Mouse (Mus musculus) Patski (cell line): ENCODE results near the gene Vamp1. TPM values are rescaled to one million over a fixed set of nuclear protein-coding genes. Genes with fewer than 3 reads are reported as not detected.

ENCODE experiments used
- ATAC-seq: fragments of 100-300 bp; one replicate; pipeline ENCODE4 v1.8.0; 2021
- CTCF ChIA-PET: fragments of 350-600 bp; sonication (Branson Sonifier 250); formaldehyde crosslinking; loops from one replicate; lab custom pipeline; 2022; ENCODE audit warnings: inconsistent platforms; lab: Charles Lee
- POLR2A ChIA-PET: fragments of 350-600 bp; sonication (Branson Sonifier 250); formaldehyde crosslinking; loops from one replicate; lab custom pipeline; 2022; ENCODE audit warnings: antibody characterized with exemption, inconsistent platforms; lab: Charles Lee
- DNase-seq: peaks from one replicate; pipeline ENCODE4 v3.0.0-alpha.2; 2011; ENCODE audit warnings: low read depth, low spot score
- H3K27me3 ChIP-seq: fragments of 371-371 bp; one replicate; pipeline ENCODE4 v1.5.1; 2021
- CTCF ChIP-seq: fragments of 100-300 bp; IDR thresholded peaks from one replicate; pipeline ENCODE4 v1.5.1; 2021
- in situ Hi-C: fragments of 300-500 bp; cut with MboI; formaldehyde crosslinking; loops from 3 replicates; pipeline ENCODE4 v1.11.1; 2018; ENCODE audit warnings: low pct_unique_long_range_greater_than_20kb, mixed read lengths
- polyA plus RNA-seq: library from polyadenylated mRNA; unstranded; gene quantifications from one replicate; pipeline ENCODE4 v1.2.3, GENCODE M21; 2021

Gene Vamp1
- 7.5 TPM for polyA plus RNA-seq

GRCm38 (mm10) chr6:125215148-125215954 lies at the start of gene Vamp1:
Gene Vamp1, plus strand, starts transcription at chr6:125215551.
- TF ChIP-seq CTCF, result no peak
- ChIA-PET POLR2A (interaction anchor here (1.6 kb wide), 1 partner anchor 17 kb away, joined by 4 read pairs; the partner anchor contains the start of gene Tapbpl), CTCF (interaction anchor here (1.1 to 2.1 kb wide), 5 partner anchors 10 to 60 kb away, joined by 3 to 10 read pairs (median 6); no protein-coding TSS in a partner anchor)
- DNase-seq (peak; percentile 97), ATAC-seq (peak; percentile 96)
- in situ Hi-C loops, result loop anchor here (5.0 kb wide), 1 partner anchor 57 kb away; no protein-coding TSS in a partner anchor
- H3K27me3 ChIP-seq, result peaks cover 10% of the 10 kb centered on the region

GRCm38 (mm10) chr6:125166051-125166751 lies 49.1 kb upstream of the Vamp1 start, which contains the start of gene Gapdh:
Gene Gapdh, minus strand, starts transcription at chr6:125166467.
- no peak for TF ChIP-seq CTCF
- no peak for DNase-seq
- in situ Hi-C loops, result no loop called here
- peak; percentile 84 for ATAC-seq
- ChIA-PET POLR2A (interaction anchor here (0.7 to 1.5 kb wide), 5 partner anchors 8 to 69 kb away, joined by 4 to 6 read pairs (median 4); partner anchors contain the start of genes Mrpl51 and Ncapd2), CTCF (interaction anchor here (1.1 kb wide), 3 partner anchors 9 to 105 kb away, joined by 3 to 4 read pairs (median 3); no protein-coding TSS in a partner anchor)
- no peaks in the 10 kb centered on the region for H3K27me3 ChIP-seq

GRCm38 (mm10) chr6:125166861-125167650 lies 48.3 kb upstream of the Vamp1 start:
- no peak for DNase-seq
- TF ChIP-seq CTCF, result no peak

GRCm38 (mm10) chr6:125168086-125168485 lies 47.3 kb upstream of the Vamp1 start:
- in situ Hi-C loops, result no loop called here
- CTCF ChIA-PET, result interaction anchor here (1.2 to 2.7 kb wide), 2 partner anchors 13 to 18 kb away, joined by 4 to 9 read pairs; no protein-coding TSS in a partner anchor

More at GRCm38 (mm10) chr6:125166861-125167650, 48.3 kb upstream of the Vamp1 start:
- ATAC-seq, result no peak
- in situ Hi-C loops, result no loop called here
- no peaks in the 10 kb centered on the region for H3K27me3 ChIP-seq
- POLR2A ChIA-PET, result interaction anchor here (0.9 to 1.5 kb wide), 4 partner anchors 13 to 70 kb away, joined by 4 to 6 read pairs (median 6); partner anchors contain the start of genes Mrpl51 and Ncapd2
- CTCF ChIA-PET, result interaction anchor here (1.1 kb wide), 2 partner anchors 10 to 52 kb away, joined by 3 to 4 read pairs; no protein-coding TSS in a partner anchor

GRCm38 (mm10) chr6:125170194-125170593 lies 45.2 kb upstream of the Vamp1 start:
- no peak for DNase-seq
- ATAC-seq, result no peak
- in situ Hi-C loops, result no loop called here
- POLR2A ChIA-PET, result interaction anchor here (0.6 to 1.3 kb wide), 3 partner anchors 11 to 101 kb away, joined by 3 to 5 read pairs (median 5); partner anchors contain the start of genes Mrpl51 and Ncapd2
- no peaks in the 10 kb centered on the region for H3K27me3 ChIP-seq
- no peak for TF ChIP-seq CTCF
- CTCF ChIA-PET, result interaction anchor here (0.6 to 2.7 kb wide), 5 partner anchors 11 to 101 kb away, joined by 3 to 9 read pairs (median 3); no protein-coding TSS in a partner anchor

More at GRCm38 (mm10) chr6:125168086-125168485, 47.3 kb upstream of the Vamp1 start:
- TF ChIP-seq CTCF, result no peak
- ATAC-seq (no peak), DNase-seq (no peak)
- POLR2A ChIA-PET, result interaction anchor here (0.7 to 0.9 kb wide), 2 partner anchors 64 to 1368 kb away, joined by 3 to 6 read pairs; no protein-coding TSS in a partner anchor
- no peaks in the 10 kb centered on the region for H3K27me3 ChIP-seq

GRCm38 (mm10) chr6:125172474-125172873 lies 42.9 kb upstream of the Vamp1 start:
- ChIA-PET POLR2A (no interaction called here), CTCF (no interaction called here)
- in situ Hi-C loops, result no loop called here
- TF ChIP-seq CTCF, result no peak
- DNase-seq (no peak), ATAC-seq (no peak)
- no peaks in the 10 kb centered on the region for H3K27me3 ChIP-seq

GRCm38 (mm10) chr6:125173256-125173655 lies 42.1 kb upstream of the Vamp1 start:
- DNase-seq (no peak), ATAC-seq (no peak)
- ChIA-PET CTCF (interaction anchor here (1.0 kb wide), 1 partner anchor 15 kb away, joined by 3 read pairs; no protein-coding TSS in a partner anchor), POLR2A (no interaction called here)
- TF ChIP-seq CTCF, result no peak
- in situ Hi-C loops, result no loop called here
- H3K27me3 ChIP-seq, result no peaks in the 10 kb centered on the region

- DNase-seq, result no peak
- POLR2A ChIA-PET, result interaction anchor here (1.2 kb wide), 1 partner anchor 11 kb away, joined by 5 read pairs; no protein-coding TSS in a partner anchor
- in situ Hi-C loops, result no loop called here
- no peaks in the 10 kb centered on the region for H3K27me3 ChIP-seq
- TF ChIP-seq CTCF, result no peak
- CTCF ChIA-PET, result no interaction called here
- ATAC-seq, result no peak
These were observed 39.9 kb upstream of the Vamp1 start for GRCm38 (mm10) chr6:125175469-125175868.

GRCm38 (mm10) chr6:125179601-125180000 lies 35.8 kb upstream of the Vamp1 start:
- ATAC-seq (no peak), DNase-seq (no peak)
- no peak for TF ChIP-seq CTCF
- POLR2A ChIA-PET, result no interaction called here
- H3K27me3 ChIP-seq, result no peaks in the 10 kb centered on the region
- in situ Hi-C loops, result no loop called here
- CTCF ChIA-PET, result no interaction called here
